Mouse (Mus musculus): Measurements from ENCODE around the gene Gstm7.

DNA sequence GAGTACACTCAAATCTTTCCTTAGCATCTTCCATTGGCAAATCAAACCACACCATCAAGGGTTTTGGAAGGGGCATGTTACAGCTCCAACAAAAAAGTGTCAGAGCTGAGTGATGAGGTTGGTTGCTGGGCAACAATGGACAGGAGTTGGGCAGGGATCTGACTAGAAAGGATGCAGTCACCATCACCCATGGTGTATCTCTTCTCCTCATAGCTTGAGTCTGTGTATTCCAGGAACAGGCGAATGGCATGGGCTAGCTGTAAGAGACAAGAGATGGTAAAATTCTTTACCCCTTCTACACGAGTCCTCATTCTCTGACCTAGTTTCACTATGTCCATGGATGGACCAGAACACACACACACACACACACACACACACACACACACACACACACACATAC is 483 bp downstream of the Gstm7 start:
- TF ChIP-seq CTCF (IDR thresholded peaks at IDR 0.05) (no peak), EP300 (IDR thresholded peaks at IDR 0.05) (no peak)

All from lung, postnatal 0 days (tissue).